Mouse (Mus musculus): ENCODE measurements at regions not wholly inside any gene's neighbourhood (a gene's known extent, or its start where the extent isn't known, plus 50 kb on each side); places are given as distances from the start of the nearest gene placed in this dataset.

- H3K36me3 ChIP-seq (replicated peaks; ENCODE audit: control insufficient read depth, insufficient read depth, low read length) = no peaks in the 10 kb centered on the region
- TF ChIP-seq CTCF (IDR thresholded peaks at IDR 0.05; ENCODE audit: low read depth) (no peak), EP300 (IDR thresholded peaks at IDR 0.05; ENCODE audit: low read depth) (no peak)
- no peak overlapping the region for H3K4me3 ChIP-seq (ENCODE audit: low read depth, low read length)
- H3K27me3 ChIP-seq (ENCODE audit: control insufficient read depth, insufficient read depth, low read length) = no peaks in the 10 kb centered on the region
- no peaks in the 10 kb centered on the region for H3K9me3 ChIP-seq (replicated peaks; ENCODE audit: control insufficient read depth, low read length)
- 71% methylated on average over 3 of the region's 3 CpGs for WGBS
- no peak overlapping the region for H3K27ac ChIP-seq (ENCODE audit: low read depth)
- ATAC-seq (ENCODE audit: insufficient read depth, low read depth) = no peak
- DNase-seq (ENCODE audit: low spot score) = no peak
- no peaks in the 10 kb centered on the region for H3K4me1 ChIP-seq (ENCODE audit: control insufficient read depth, insufficient read depth)
- no peak overlapping the region for H3K9ac ChIP-seq (replicated peaks; ENCODE audit: low read depth, low read length)
- H3K4me2 ChIP-seq (ENCODE audit: low read depth, low read length) = no peak overlapping the region
Observed at GRCm38 (mm10) chr14:108828668-108829067, 85.3 kb downstream of the Slitrk1 start.

DNA sequence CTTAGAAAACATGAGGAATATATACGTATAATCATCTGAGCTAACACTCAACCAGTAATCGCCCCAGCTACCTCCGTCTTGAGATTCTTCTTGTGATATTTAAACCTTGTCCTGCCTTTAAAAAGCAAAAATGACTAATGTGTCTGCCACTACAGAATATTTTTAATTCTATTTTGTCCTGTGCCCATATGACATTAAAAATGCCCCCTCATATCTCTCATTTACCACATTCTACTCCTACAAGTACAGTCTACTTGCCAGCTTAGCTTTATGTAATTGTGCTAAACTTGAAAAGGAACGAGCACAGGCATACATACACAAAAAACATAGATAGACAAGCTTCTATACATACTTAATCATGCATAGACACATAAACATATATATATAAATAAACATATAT lies 92.4 kb downstream of the Slitrk1 start:
- TF ChIP-seq EP300 (IDR thresholded peaks at IDR 0.05; ENCODE audit: low read depth) = no peak
- TF ChIP-seq CTCF (IDR thresholded peaks at IDR 0.05; ENCODE audit: low read depth) = no peak
- no peak overlapping the region for H3K4me2 ChIP-seq (ENCODE audit: low read depth, low read length)
- no peaks in the 10 kb centered on the region for H3K4me1 ChIP-seq (ENCODE audit: control insufficient read depth, insufficient read depth)
- DNase-seq (ENCODE audit: low spot score) = no peak
- no peak for ATAC-seq (ENCODE audit: insufficient read depth, low read depth)
- H3K36me3 ChIP-seq (replicated peaks; ENCODE audit: control insufficient read depth, insufficient read depth, low read length) = no peaks in the 10 kb centered on the region
- no peaks in the 10 kb centered on the region for H3K27me3 ChIP-seq (ENCODE audit: control insufficient read depth, insufficient read depth, low read length)
- WGBS = 75% methylated on average over 4 of the region's 4 CpGs
- no peak overlapping the region for H3K4me3 ChIP-seq (ENCODE audit: low read depth, low read length)
- no peaks in the 10 kb centered on the region for H3K9me3 ChIP-seq (replicated peaks; ENCODE audit: control insufficient read depth, low read length)
- no peak overlapping the region for H3K9ac ChIP-seq (replicated peaks; ENCODE audit: low read depth, low read length)
- H3K27ac ChIP-seq (ENCODE audit: low read depth) = no peak overlapping the region

- no peak for ATAC-seq (ENCODE audit: insufficient read depth, low read depth)
- Histone ChIP-seq H3K9me3 (replicated peaks; ENCODE audit: control insufficient read depth, low read length) (no peaks in the 10 kb centered on the region), H3K36me3 (replicated peaks; ENCODE audit: control insufficient read depth, insufficient read depth, low read length) (no peaks in the 10 kb centered on the region), H3K4me3 (ENCODE audit: low read depth, low read length) (no peak overlapping the region), H3K9ac (replicated peaks; ENCODE audit: low read depth, low read length) (no peak overlapping the region), H3K27me3 (ENCODE audit: control insufficient read depth, insufficient read depth, low read length) (no peaks in the 10 kb centered on the region), H3K27ac (ENCODE audit: low read depth) (no peak overlapping the region), H3K4me1 (ENCODE audit: control insufficient read depth, insufficient read depth) (no peaks in the 10 kb centered on the region), H3K4me2 (ENCODE audit: low read depth, low read length) (no peak overlapping the region)
- TF ChIP-seq EP300 (IDR thresholded peaks at IDR 0.05; ENCODE audit: low read depth) = no peak
- TF ChIP-seq CTCF (IDR thresholded peaks at IDR 0.05; ENCODE audit: low read depth) = no peak
- WGBS = 42% methylated on average over 1 of the region's 1 CpGs
- no peak for DNase-seq (ENCODE audit: low spot score)
Observed at GRCm38 (mm10) chr14:108819370-108819769, 94.6 kb downstream of the Slitrk1 start.

DNA sequence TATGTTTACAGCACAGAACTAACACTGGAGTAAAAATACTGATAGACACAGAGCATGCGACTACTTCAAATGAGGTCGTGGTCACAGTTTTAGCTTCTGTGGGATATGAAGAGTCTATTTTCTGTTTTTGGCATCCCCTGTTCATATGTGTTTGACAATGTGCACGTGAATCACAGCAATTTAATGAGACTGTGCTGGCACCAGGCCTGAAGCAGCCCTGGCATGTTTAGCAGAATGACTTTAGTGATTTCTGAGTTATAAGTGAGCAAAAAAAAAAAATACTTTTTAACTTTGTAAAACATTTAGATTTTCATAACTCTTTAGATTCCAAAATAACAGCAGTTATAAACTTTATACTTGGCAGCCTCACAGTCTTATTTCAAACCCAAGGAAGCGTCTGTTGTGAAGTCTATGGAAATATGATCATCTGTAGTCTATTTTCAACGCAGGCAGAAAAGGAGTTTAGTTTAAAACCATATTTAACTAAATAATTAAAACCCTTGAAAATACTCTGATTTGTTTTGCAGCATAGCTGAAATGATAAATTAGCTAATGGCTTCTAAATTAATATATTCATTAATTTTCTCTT lies 108.5 kb downstream of the Slitrk1 start:
- Histone ChIP-seq H3K4me1 (ENCODE audit: control insufficient read depth, insufficient read depth) (no peaks in the 10 kb centered on the region), H3K36me3 (replicated peaks; ENCODE audit: control insufficient read depth, insufficient read depth, low read length) (no peaks in the 10 kb centered on the region), H3K27me3 (ENCODE audit: control insufficient read depth, insufficient read depth, low read length) (no peaks in the 10 kb centered on the region), H3K9me3 (replicated peaks; ENCODE audit: control insufficient read depth, low read length) (no peaks in the 10 kb centered on the region), H3K27ac (ENCODE audit: low read depth) (no peak overlapping the region), H3K4me3 (ENCODE audit: low read depth, low read length) (no peak overlapping the region), H3K9ac (replicated peaks; ENCODE audit: low read depth, low read length) (no peak overlapping the region), H3K4me2 (ENCODE audit: low read depth, low read length) (no peak overlapping the region)
- no peak for TF ChIP-seq CTCF (IDR thresholded peaks at IDR 0.05; ENCODE audit: low read depth)
- DNase-seq (ENCODE audit: low spot score) (no peak), ATAC-seq (ENCODE audit: insufficient read depth, low read depth) (no peak)
- 55% methylated on average over 5 of the region's 5 CpGs for WGBS

- Histone ChIP-seq H3K9me3 (replicated peaks; ENCODE audit: control insufficient read depth, low read length) (no peaks in the 10 kb centered on the region), H3K27me3 (ENCODE audit: control insufficient read depth, insufficient read depth, low read length) (no peaks in the 10 kb centered on the region), H3K4me2 (ENCODE audit: low read depth, low read length) (no peak overlapping the region), H3K27ac (ENCODE audit: low read depth) (no peak overlapping the region), H3K4me3 (ENCODE audit: low read depth, low read length) (no peak overlapping the region), H3K36me3 (replicated peaks; ENCODE audit: control insufficient read depth, insufficient read depth, low read length) (no peaks in the 10 kb centered on the region), H3K4me1 (ENCODE audit: control insufficient read depth, insufficient read depth) (no peaks in the 10 kb centered on the region), H3K9ac (replicated peaks; ENCODE audit: low read depth, low read length) (no peak overlapping the region)
- ATAC-seq (ENCODE audit: insufficient read depth, low read depth) (no peak), DNase-seq (ENCODE audit: low spot score) (no peak)
- 75% methylated on average over 3 of the region's 3 CpGs for WGBS
- TF ChIP-seq EP300 (IDR thresholded peaks at IDR 0.05; ENCODE audit: low read depth) (no peak), CTCF (IDR thresholded peaks at IDR 0.05; ENCODE audit: low read depth) (no peak)
Observed at GRCm38 (mm10) chr14:108798884-108799283, 115.1 kb downstream of the Slitrk1 start.

GRCm38 (mm10) chr14:108792445-108792844 lies 121.5 kb downstream of the Slitrk1 start:
- no peak for TF ChIP-seq EP300 (IDR thresholded peaks at IDR 0.05; ENCODE audit: low read depth)
- TF ChIP-seq CTCF (IDR thresholded peaks at IDR 0.05; ENCODE audit: low read depth) = no peak
- 83% methylated on average over 3 of the region's 3 CpGs for WGBS
- Histone ChIP-seq H3K4me3 (ENCODE audit: low read depth, low read length) (no peak overlapping the region), H3K27ac (ENCODE audit: low read depth) (no peak overlapping the region), H3K36me3 (replicated peaks; ENCODE audit: control insufficient read depth, insufficient read depth, low read length) (no peaks in the 10 kb centered on the region), H3K9me3 (replicated peaks; ENCODE audit: control insufficient read depth, low read length) (no peaks in the 10 kb centered on the region), H3K4me2 (ENCODE audit: low read depth, low read length) (no peak overlapping the region), H3K27me3 (ENCODE audit: control insufficient read depth, insufficient read depth, low read length) (no peaks in the 10 kb centered on the region), H3K9ac (replicated peaks; ENCODE audit: low read depth, low read length) (no peak overlapping the region), H3K4me1 (ENCODE audit: control insufficient read depth, insufficient read depth) (no peaks in the 10 kb centered on the region)
- no peak for ATAC-seq (ENCODE audit: insufficient read depth, low read depth)
- no peak for DNase-seq (ENCODE audit: low spot score)

All from heart, postnatal 0 days (tissue).